Mouse (Mus musculus): ENCODE results near the gene Ddi2. TPM values are rescaled to one million over a fixed set of nuclear protein-coding genes. Genes with fewer than 3 reads are reported as not detected.

The Ddi2 gene
- total and polyA plus RNA-seq, 3 experiments, result 8.7 to 29.4 (median 28.6) TPM

DNA sequence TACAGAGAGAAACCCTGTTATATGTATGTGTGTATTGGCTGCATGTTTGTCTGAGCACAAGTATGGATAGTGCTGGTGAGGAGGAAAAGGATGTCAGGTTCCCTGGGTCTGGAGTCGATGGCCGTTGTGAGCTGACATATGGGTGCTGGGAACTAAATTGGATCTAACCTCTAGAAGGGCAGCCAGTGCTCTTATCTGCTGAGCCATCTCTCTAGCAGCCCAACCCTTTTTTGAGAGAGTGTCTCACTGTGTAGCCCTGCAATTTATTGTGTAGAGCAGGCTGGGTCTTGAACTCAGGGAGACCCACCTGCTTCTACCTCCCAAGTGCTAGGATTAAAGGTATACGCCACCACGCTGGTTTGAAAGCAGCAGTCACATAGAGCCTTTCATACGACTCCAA, 2.1 kb upstream of the Ddi2 start:
- Histone ChIP-seq H3K27me3 (ENCODE audit: control insufficient read depth, insufficient read depth, low read length) (no peaks in the 10 kb centered on the region), H3K36me3 (ENCODE audit: control insufficient read depth, insufficient read depth, low read length) (peaks cover 15% of the 10 kb centered on the region), H3K79me2 (replicated peaks; ENCODE audit: control insufficient read depth, insufficient read depth, low read length) (no peaks in the 10 kb centered on the region), H3K9ac (ENCODE audit: low read depth, low read length) (no peak overlapping the region), H3K4me1 (ENCODE audit: control insufficient read depth, insufficient read depth, low read length) (peaks cover 11% of the 10 kb centered on the region), H3K4me3 (no peak overlapping the region), H3K27ac (no peak overlapping the region)
- WGBS, result 86% methylated on average over 5 of the region's 5 CpGs
- no peak for TF ChIP-seq POLR2A (IDR thresholded peaks at IDR 0.05; ENCODE audit: insufficient read depth, low read depth, low read length)
- no peak for TF ChIP-seq CTCF (IDR thresholded peaks at IDR 0.05)
- no peak for DNase-seq
- intact Hi-C loops (cut with DNase I), result no loop called here

DNA sequence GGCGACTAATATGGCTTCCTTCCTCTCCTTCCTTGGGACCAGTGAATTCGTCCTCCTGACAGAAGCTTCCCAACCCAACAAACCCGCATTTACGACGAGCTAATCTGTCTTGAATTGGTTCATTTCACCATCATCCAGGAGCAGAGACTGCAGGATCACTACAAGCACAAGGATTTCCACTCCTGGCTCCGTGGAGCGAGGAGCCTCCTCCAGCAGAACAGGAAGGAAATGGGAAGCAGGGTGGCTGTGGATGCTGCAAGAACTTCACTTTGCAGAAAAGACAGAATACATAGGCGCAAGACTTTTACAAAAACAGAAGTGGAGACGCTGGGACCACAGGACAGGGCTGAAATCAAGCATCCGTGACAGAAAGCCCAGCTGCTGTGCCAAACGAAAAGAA, 1.4 kb upstream of the Ddi2 start:
- Histone ChIP-seq H3K36me3 (ENCODE audit: control insufficient read depth, insufficient read depth, low read length) (peaks cover 20% of the 10 kb centered on the region), H3K27me3 (ENCODE audit: control insufficient read depth, insufficient read depth, low read length) (no peaks in the 10 kb centered on the region), H3K4me1 (ENCODE audit: control insufficient read depth, insufficient read depth, low read length) (peaks cover 11% of the 10 kb centered on the region), H3K27ac (0 out of 2 replicates have a peak overlapping the region, but pooled peaks have one; percentile 17), H3K9ac (ENCODE audit: low read depth, low read length) (no peak overlapping the region), H3K79me2 (replicated peaks; ENCODE audit: control insufficient read depth, insufficient read depth, low read length) (peaks cover 2% of the 10 kb centered on the region), H3K4me3 (no peak overlapping the region)
- 33% methylated on average over 11 of the region's 11 CpGs for WGBS
- peak in 1 of 2 experiments; percentile 32 for DNase-seq
- no peak for TF ChIP-seq CTCF (IDR thresholded peaks at IDR 0.05)
- no peak for TF ChIP-seq EP300 (IDR thresholded peaks at IDR 0.05; ENCODE audit: insufficient read depth, low read depth, low read length)
- TF ChIP-seq POLR2A (IDR thresholded peaks at IDR 0.05; ENCODE audit: insufficient read depth, low read depth, low read length), result no peak
- intact Hi-C loops (cut with DNase I), result loop anchor here (5.0 kb wide), 1 partner anchor 107 kb away; the partner anchor contains the start of gene Tmem82

GRCm38 (mm10) chr4:141723673-141724068, 452 bp upstream of the Ddi2 start:
- peak overlapping the region; percentile 92 for H3K27ac ChIP-seq
- no peak for TF ChIP-seq EP300 (IDR thresholded peaks at IDR 0.05; ENCODE audit: insufficient read depth, low read depth, low read length)
- no peak for TF ChIP-seq POLR2A (IDR thresholded peaks at IDR 0.05; ENCODE audit: insufficient read depth, low read depth, low read length)
- no peak for TF ChIP-seq CTCF (IDR thresholded peaks at IDR 0.05)
- intact Hi-C loops (cut with DNase I), result loop anchor here (1.0 to 5.0 kb wide), 2 partner anchors 67 to 106 kb away; partner anchors contain the start of genes Dnajc16 and Tmem82
- H3K79me2 ChIP-seq (replicated peaks; ENCODE audit: control insufficient read depth, insufficient read depth, low read length), result peaks cover 4% of the 10 kb centered on the region
- H3K9ac ChIP-seq (ENCODE audit: low read depth, low read length), result peak overlapping the region; percentile 51; the same call in 1 of the 2 replicates
- peak overlapping the region; percentile 60 for H3K4me3 ChIP-seq
- no peak for DNase-seq
- no peaks in the 10 kb centered on the region for H3K27me3 ChIP-seq (ENCODE audit: control insufficient read depth, insufficient read depth, low read length)
- H3K36me3 ChIP-seq (ENCODE audit: control insufficient read depth, insufficient read depth, low read length), result peaks cover 22% of the 10 kb centered on the region
- peaks cover 13% of the 10 kb centered on the region for H3K4me1 ChIP-seq (ENCODE audit: control insufficient read depth, insufficient read depth, low read length)
- 8% methylated on average over 13 of the region's 13 CpGs for WGBS

DNA sequence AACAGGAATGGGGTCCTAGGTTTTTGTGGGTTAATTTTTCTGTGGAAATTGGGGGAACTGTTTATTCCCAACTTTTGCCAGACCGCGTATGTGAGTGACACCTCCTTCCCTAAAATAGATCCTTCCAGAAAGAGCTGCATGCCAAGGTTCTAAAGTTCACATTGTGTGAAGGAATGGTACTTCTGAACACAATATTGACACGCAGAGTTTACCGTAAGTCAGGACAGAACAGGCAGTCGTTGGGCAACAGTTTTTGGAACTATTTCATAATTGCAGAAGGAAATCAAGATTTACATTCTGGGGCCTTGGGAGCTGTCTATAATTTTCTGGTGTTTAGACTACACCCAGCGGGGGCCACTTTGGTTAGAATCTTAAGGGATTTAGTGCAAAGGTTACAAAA, 1.3 kb downstream of the Ddi2 start:
- Histone ChIP-seq H3K9ac (ENCODE audit: low read depth, low read length) (peak overlapping the region; percentile 55), H3K4me3 (peak overlapping the region; percentile 77), H3K79me2 (replicated peaks; ENCODE audit: control insufficient read depth, insufficient read depth, low read length) (peaks cover 6% of the 10 kb centered on the region), H3K36me3 (ENCODE audit: control insufficient read depth, insufficient read depth, low read length) (peaks cover 27% of the 10 kb centered on the region), H3K27ac (peak overlapping the region; percentile 92), H3K4me1 (ENCODE audit: control insufficient read depth, insufficient read depth, low read length) (peaks cover 10% of the 10 kb centered on the region), H3K27me3 (ENCODE audit: control insufficient read depth, insufficient read depth, low read length) (no peaks in the 10 kb centered on the region)
- 11% methylated on average over 6 of the region's 6 CpGs for WGBS
- TF ChIP-seq POLR2A (IDR thresholded peaks at IDR 0.05; ENCODE audit: insufficient read depth, low read depth, low read length) (no peak), CTCF (IDR thresholded peaks at IDR 0.05) (no peak), EP300 (IDR thresholded peaks at IDR 0.05; ENCODE audit: insufficient read depth, low read depth, low read length) (no peak)
- no peak for DNase-seq
- intact Hi-C loops (cut with DNase I), result loop anchor here (5.0 kb wide), 1 partner anchor 105 kb away; the partner anchor contains the start of gene Tmem82

- Histone ChIP-seq H3K79me2 (replicated peaks; ENCODE audit: control insufficient read depth, insufficient read depth, low read length) (peaks cover 9% of the 10 kb centered on the region), H3K27ac (peak overlapping the region; percentile 92), H3K9ac (ENCODE audit: low read depth, low read length) (no peak overlapping the region), H3K4me3 (peak overlapping the region; percentile 7; the same call in 1 of the 2 replicates), H3K27me3 (ENCODE audit: control insufficient read depth, insufficient read depth, low read length) (no peaks in the 10 kb centered on the region), H3K36me3 (ENCODE audit: control insufficient read depth, insufficient read depth, low read length) (peaks cover 35% of the 10 kb centered on the region), H3K4me1 (ENCODE audit: control insufficient read depth, insufficient read depth, low read length) (peaks cover 13% of the 10 kb centered on the region)
- TF ChIP-seq CTCF (IDR thresholded peaks at IDR 0.05) (no peak), POLR2A (IDR thresholded peaks at IDR 0.05; ENCODE audit: insufficient read depth, low read depth, low read length) (no peak), EP300 (IDR thresholded peaks at IDR 0.05; ENCODE audit: insufficient read depth, low read depth, low read length) (no peak)
- intact Hi-C loops (cut with DNase I), result loop anchor here (5.0 kb wide), 1 partner anchor 104 kb away; the partner anchor contains the start of gene Tmem82
- DNase-seq, result no peak
- 8% methylated on average over 6 of the region's 6 CpGs for WGBS
These were observed 2.3 kb downstream of the Ddi2 start for GRCm38 (mm10) chr4:141720761-141721523.

DNA sequence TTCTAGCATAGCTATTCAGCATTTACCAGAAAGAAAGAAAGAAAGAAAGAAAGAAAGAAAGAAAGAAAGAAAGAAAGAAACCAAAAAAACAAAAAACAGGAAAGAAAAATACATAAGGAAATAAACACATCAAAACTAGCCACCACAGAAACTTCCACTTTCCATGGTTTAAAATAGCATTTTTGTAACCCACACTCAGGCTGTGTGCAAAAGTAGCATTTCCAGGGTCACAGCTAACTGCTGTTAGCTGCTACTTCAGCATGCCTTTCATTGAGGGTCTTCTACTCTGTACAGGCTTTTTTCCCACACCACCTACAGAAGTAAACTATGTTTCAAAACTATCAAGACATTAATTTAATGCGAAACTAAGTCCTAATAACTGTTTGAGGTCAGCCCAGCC, 3.9 kb downstream of the Ddi2 start:
- Histone ChIP-seq H3K4me1 (ENCODE audit: control insufficient read depth, insufficient read depth, low read length) (peaks cover 24% of the 10 kb centered on the region), H3K79me2 (replicated peaks; ENCODE audit: control insufficient read depth, insufficient read depth, low read length) (peaks cover 13% of the 10 kb centered on the region), H3K9ac (ENCODE audit: low read depth, low read length) (no peak overlapping the region), H3K27ac (no peak overlapping the region; the same call in 1 of the 2 replicates), H3K4me3 (no peak overlapping the region), H3K27me3 (ENCODE audit: control insufficient read depth, insufficient read depth, low read length) (no peaks in the 10 kb centered on the region), H3K36me3 (ENCODE audit: control insufficient read depth, insufficient read depth, low read length) (peaks cover 36% of the 10 kb centered on the region)
- no peak for DNase-seq
- intact Hi-C loops (cut with DNase I), result no loop called here
- no peak for TF ChIP-seq POLR2A (IDR thresholded peaks at IDR 0.05; ENCODE audit: insufficient read depth, low read depth, low read length)
- TF ChIP-seq CTCF (IDR thresholded peaks at IDR 0.05), result no peak
- TF ChIP-seq EP300 (IDR thresholded peaks at IDR 0.05; ENCODE audit: insufficient read depth, low read depth, low read length), result no peak
- WGBS, result 87% methylated on average over 1 of the region's 1 CpGs
